ENCODE assay signal across 8 mouse cellular contexts in the genomic region with DNA sequence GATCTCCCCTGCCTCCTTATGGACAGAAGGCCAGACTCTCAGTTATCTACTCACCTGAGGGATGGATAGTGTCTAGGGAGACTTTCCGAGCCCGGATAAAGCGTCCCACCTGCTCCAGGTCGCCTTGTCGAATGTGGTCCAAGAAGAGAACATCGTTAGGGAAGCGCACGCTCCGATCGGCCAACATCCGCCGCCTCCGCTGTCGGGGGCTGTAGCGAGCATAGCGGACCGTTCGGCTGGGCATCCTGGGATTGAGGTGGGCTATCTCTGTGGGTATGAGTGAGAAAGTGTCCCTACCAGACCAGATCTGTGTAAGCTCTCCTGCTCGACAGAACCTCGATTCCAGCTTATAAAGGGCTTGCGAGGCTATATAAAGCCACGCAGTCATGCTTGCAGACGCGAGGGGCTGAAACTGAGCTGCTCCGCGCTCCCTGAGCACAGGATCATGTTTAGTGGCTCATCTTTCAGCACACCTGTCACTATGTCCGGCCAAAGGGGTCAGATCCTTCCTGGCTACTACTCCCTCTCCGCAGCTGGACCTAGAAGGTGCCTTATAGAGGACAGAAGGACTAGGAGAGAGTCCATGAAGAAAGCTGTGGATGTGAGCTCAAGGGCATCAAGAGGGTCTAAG. TPM values are rescaled to one million over a fixed set of nuclear protein-coding genes. Genes with fewer than 3 reads are reported as not detected.
DNase-seq lines count a peak whose midpoint lies in the region; ATAC-seq and TF ChIP-seq lines count a peak whose summit lies in the region.

A gene (minus strand): TSS at position 323 of the 631 bp plus-strand sequence.

- H3K36me3 ChIP-seq in kidney, embryonic 15.5 days = peaks cover 8% of the 10 kb centered on the region
- H3K36me3 ChIP-seq in hindbrain, embryonic 11.5 days (ENCODE audit: control insufficient read depth, insufficient read depth, low read length) = no peaks in the 10 kb centered on the region
- no peaks in the 10 kb centered on the region for H3K36me3 ChIP-seq in midbrain, embryonic 13.5 days

- TF ChIP-seq POLR2A in cortical plate, adult 2 months (IDR thresholded peaks at IDR 0.05; ENCODE audit: extremely low read depth, insufficient read depth, low read length) = no peak

- no peaks in the 10 kb centered on the region for H3K9me3 ChIP-seq in kidney, embryonic 15.5 days (replicated peaks)
- H3K9me3 ChIP-seq in hindbrain, embryonic 11.5 days (ENCODE audit: control insufficient read depth, low read length) = no peaks in the 10 kb centered on the region
- H3K9me3 ChIP-seq in midbrain, embryonic 13.5 days = no peaks in the 10 kb centered on the region

- ATAC-seq in kidney, embryonic 15.5 days (replicated peaks; ENCODE audit: low FRiP score) = no peak
- ATAC-seq in hindbrain, embryonic 11.5 days (ENCODE audit: low FRiP score) = no peak
- ATAC-seq in midbrain, embryonic 13.5 days = no peak
- no peak for ATAC-seq in activated CD4-positive, CD25-positive, alpha-beta regulatory T cell, adult 4 months

- H3K4me2 ChIP-seq in kidney, embryonic 15.5 days = peak within 1 kb of the TSS; percentile 86
- H3K4me2 ChIP-seq in hindbrain, embryonic 11.5 days (replicated peaks; ENCODE audit: low read depth, low read length) = peak within 1 kb of the TSS; percentile 59
- peak within 1 kb of the TSS; percentile 96 for H3K4me2 ChIP-seq in midbrain, embryonic 13.5 days (replicated peaks)

- peaks cover 31% of the 10 kb centered on the region for H3K4me1 ChIP-seq in kidney, embryonic 15.5 days
- peaks cover 11% of the 10 kb centered on the region for H3K4me1 ChIP-seq in cortical plate, adult 2 months (ENCODE audit: control insufficient read depth, insufficient read depth, low read length)
- peaks cover 10% of the 10 kb centered on the region for H3K4me1 ChIP-seq in hindbrain, embryonic 11.5 days (replicated peaks; ENCODE audit: control insufficient read depth, insufficient read depth, low read length)
- peaks cover 29% of the 10 kb centered on the region for H3K4me1 ChIP-seq in midbrain, embryonic 13.5 days (replicated peaks)

- DNase-seq in kidney, postnatal 14 days = no peak
- no peak for DNase-seq in hindbrain, embryonic 11.5 days (ENCODE audit: low spot score)
- DNase-seq in cerebellum, postnatal 10 days = no peak
- no peak for DNase-seq in cerebellum, adult 11-12 months

- peak within 1 kb of the TSS; percentile 96 for H3K9ac ChIP-seq in kidney, embryonic 15.5 days
- H3K9ac ChIP-seq in hindbrain, embryonic 11.5 days (ENCODE audit: low read depth, low read length) = peak within 1 kb of the TSS; percentile 96
- H3K9ac ChIP-seq in midbrain, embryonic 13.5 days (replicated peaks) = peak within 1 kb of the TSS; percentile 98

- no peaks in the 10 kb centered on the region for H3K27me3 ChIP-seq in kidney, embryonic 15.5 days
- H3K27me3 ChIP-seq in hindbrain, embryonic 11.5 days (ENCODE audit: control insufficient read depth, insufficient read depth, low read length) = no peaks in the 10 kb centered on the region
- no peaks in the 10 kb centered on the region for H3K27me3 ChIP-seq in midbrain, embryonic 13.5 days

- TF ChIP-seq CTCF in cortical plate, adult 2 months (IDR thresholded peaks at IDR 0.05; ENCODE audit: extremely low read depth, insufficient read depth, low read length) = no peak

- 89% methylated on average over 28 of the region's 28 CpGs for WGBS in kidney, embryonic 15.5 days
- WGBS in hindbrain, embryonic 11.5 days = 92% methylated on average over 28 of the region's 28 CpGs
- 94% methylated on average over 28 of the region's 28 CpGs for WGBS in midbrain, embryonic 13.5 days

- H3K4me3 ChIP-seq in kidney, embryonic 15.5 days (replicated peaks) = peak within 1 kb of the TSS; percentile 97
- peak within 1 kb of the TSS; percentile 96 for H3K4me3 ChIP-seq in cortical plate, adult 2 months (ENCODE audit: insufficient read depth, low read length)
- H3K4me3 ChIP-seq in hindbrain, embryonic 11.5 days (ENCODE audit: low read depth, low read length) = peak within 1 kb of the TSS; percentile 99
- peak within 1 kb of the TSS; percentile 99 for H3K4me3 ChIP-seq in midbrain, embryonic 13.5 days (replicated peaks)

- H3K27ac ChIP-seq in kidney, embryonic 15.5 days = peak within 1 kb of the TSS; percentile 96
- H3K27ac ChIP-seq in cortical plate, adult 2 months (ENCODE audit: insufficient read depth, low read length) = peak within 1 kb of the TSS; percentile 85; the same call in 1 of the 2 replicates
- H3K27ac ChIP-seq in hindbrain, embryonic 11.5 days (ENCODE audit: low read depth, low read length) = peak within 1 kb of the TSS; percentile 59
- peak within 1 kb of the TSS; percentile 83 for H3K27ac ChIP-seq in midbrain, embryonic 13.5 days

RNA-seq across cellular contexts. Expression of the gene that starts here (rescaled TPM):
- 0.49 and 1.4 TPM in 2 replicates for polyA plus RNA-seq in kidney, embryonic 15.5 days (2015; fragmentation: Nextera tagmentation; extraction: Ambion mirVana)
- not detected in 2 replicates for polyA plus RNA-seq in cortical plate, adult 2 months (2012; rRNA removed)
- polyA plus RNA-seq in hindbrain, embryonic 11.5 days (2014; fragmentation: Nextera tagmentation; extraction: Ambion mirVana) = not detected in 2 replicates
- polyA plus RNA-seq in midbrain, embryonic 13.5 days (2015; fragmentation: Nextera tagmentation; extraction: Ambion mirVana) = not detected in 2 replicates
- not detected for polyA plus RNA-seq in activated CD4-positive, CD25-positive, alpha-beta regulatory T cell, adult 4 months (2017; shearing (Covaris generic))
